Mouse (Mus musculus) intestine, embryonic 16.5 days (tissue): Measurements from ENCODE around the gene Tmem170. TPM values are rescaled to one million over a fixed set of nuclear protein-coding genes. Genes with fewer than 3 reads are reported as not detected.

Experiments used
- ATAC-seq: fragments of 200-750 bp; cut with Nextera tagmentation; 2 replicates; pipeline ENCODE4 v1.8.0; 2017; ENCODE audit warnings: moderate TSS enrichment, moderate library complexity
- H3K27ac ChIP-seq: fragments of 300-500 bp; sonication (generic); 2 replicates; pipeline ENCODE4 v1.5.1; 2014; ENCODE audit warnings: mild to moderate bottlenecking, low read length
- H3K27me3 ChIP-seq: fragments of 300-500 bp; sonication (generic); replicated peaks from 2 replicates; pipeline ENCODE4 v1.6.1; 2014; ENCODE audit warnings: low read length, control low read depth, mixed read lengths; ENCODE audit not compliant: control insufficient read depth, insufficient read depth
- H3K36me3 ChIP-seq: fragments of 300-500 bp; sonication (generic); 2 replicates; pipeline ENCODE4 v1.6.1; 2014; ENCODE audit warnings: low read length, control low read depth; ENCODE audit not compliant: control insufficient read depth, insufficient read depth
- H3K4me1 ChIP-seq: fragments of 300-500 bp; sonication (generic); 2 replicates; pipeline ENCODE4 v1.6.1; 2014; ENCODE audit warnings: low read length, control low read depth, mixed read lengths; ENCODE audit not compliant: control insufficient read depth, insufficient read depth
- H3K4me2 ChIP-seq: fragments of 300-500 bp; sonication (generic); 2 replicates; pipeline ENCODE4 v1.6.1; 2014; ENCODE audit warnings: low read depth, low read length, control low read depth
- H3K4me3 ChIP-seq: fragments of 300-500 bp; sonication (generic); 2 replicates; pipeline ENCODE4 v1.5.1; 2014; ENCODE audit warnings: mild to moderate bottlenecking, low read length
- H3K9ac ChIP-seq: fragments of 300-500 bp; sonication (generic); 2 replicates; pipeline ENCODE4 v1.6.1; 2014; ENCODE audit warnings: low read depth, low read length
- H3K9me3 ChIP-seq: fragments of 300-500 bp; sonication (generic); 2 replicates; pipeline ENCODE4 v1.6.1; 2016; ENCODE audit warnings: low read length, control low read depth; ENCODE audit not compliant: control insufficient read depth
- WGBS: fragments of 180-500 bp; shearing (Covaris S2); extraction: QIAGEN DNeasy Blood & Tissue Kit; methylation state at CpG from one replicate; pipeline ENCODE4 v1.1.7; 2014; 5-methylcytosine and 5-hydroxymethylcytosine counted together
- polyA plus RNA-seq: library from polyadenylated mRNA; unstranded; fragments of >200 nt; fragmentation: Nextera tagmentation; extraction: Ambion mirVana; gene quantifications from 2 replicates; pipeline ENCODE4 v1.2.1, GENCODE M21; 2015

Tmem170 gene
- polyA plus RNA-seq, 1 experiment from 2014 or later = 14.9 TPM

GRCm38 (mm10) chr8:111905500-111906121, 29.1 kb upstream of the Tmem170 start:
- Histone ChIP-seq H3K36me3 (no peaks in the 10 kb centered on the region), H3K4me3 (no peak overlapping the region), H3K4me1 (peaks cover 6% of the 10 kb centered on the region), H3K9ac (no peak overlapping the region), H3K9me3 (no peaks in the 10 kb centered on the region), H3K27ac (peak overlapping the region; percentile 23; the same call in 1 of the 2 replicates), H3K4me2 (no peak overlapping the region), H3K27me3 (peaks cover 13% of the 10 kb centered on the region)
- 42% methylated on average over 8 of the region's 8 CpGs for WGBS
- peak; percentile 92 for ATAC-seq

GRCm38 (mm10) chr8:111902080-111902479, 25.5 kb upstream of the Tmem170 start:
- H3K36me3 ChIP-seq = no peaks in the 10 kb centered on the region
- no peak overlapping the region for H3K4me2 ChIP-seq
- no peaks in the 10 kb centered on the region for H3K4me1 ChIP-seq
- no peak overlapping the region for H3K9ac ChIP-seq
- H3K4me3 ChIP-seq = no peak overlapping the region
- no peaks in the 10 kb centered on the region for H3K27me3 ChIP-seq
- H3K9me3 ChIP-seq = no peaks in the 10 kb centered on the region
- no peak for ATAC-seq
- no peak overlapping the region for H3K27ac ChIP-seq
- 36% methylated on average over 5 of the region's 5 CpGs for WGBS

- no peak overlapping the region for H3K27ac ChIP-seq
- H3K27me3 ChIP-seq = no peaks in the 10 kb centered on the region
- H3K9me3 ChIP-seq = no peaks in the 10 kb centered on the region
- no peaks in the 10 kb centered on the region for H3K36me3 ChIP-seq
- no peak for ATAC-seq
- H3K4me1 ChIP-seq = no peaks in the 10 kb centered on the region
- WGBS = 40% methylated on average over 10 of the region's 10 CpGs
- H3K9ac ChIP-seq = no peak overlapping the region
- H3K4me2 ChIP-seq = no peak overlapping the region
- H3K4me3 ChIP-seq = no peak overlapping the region
These were observed 22.0 kb upstream of the Tmem170 start for GRCm38 (mm10) chr8:111898586-111898985.

- 85% methylated on average over 7 of the region's 7 CpGs for WGBS
- Histone ChIP-seq H3K27me3 (peaks cover 12% of the 10 kb centered on the region), H3K9me3 (no peaks in the 10 kb centered on the region), H3K36me3 (no peaks in the 10 kb centered on the region), H3K4me1 (peaks cover 7% of the 10 kb centered on the region), H3K27ac (no peak overlapping the region), H3K4me3 (no peak overlapping the region), H3K4me2 (no peak overlapping the region), H3K9ac (no peak overlapping the region)
- ATAC-seq = no peak
These were observed 18.4 kb upstream of the Tmem170 start for GRCm38 (mm10) chr8:111894955-111895354.

GRCm38 (mm10) chr8:111892615-111893014, 16.1 kb upstream of the Tmem170 start:
- Histone ChIP-seq H3K27me3 (peaks cover 21% of the 10 kb centered on the region), H3K27ac (no peak overlapping the region), H3K36me3 (no peaks in the 10 kb centered on the region), H3K9me3 (no peaks in the 10 kb centered on the region), H3K4me2 (no peak overlapping the region), H3K4me3 (no peak overlapping the region), H3K9ac (no peak overlapping the region), H3K4me1 (peaks cover 7% of the 10 kb centered on the region)
- 50% methylated on average over 5 of the region's 5 CpGs for WGBS
- ATAC-seq = no peak; the same call in 1 of the 2 replicates

GRCm38 (mm10) chr8:111891983-111892382, 15.4 kb upstream of the Tmem170 start:
- peak; percentile 70; the same call in 1 of the 2 replicates for ATAC-seq
- 19% methylated on average over 8 of the region's 8 CpGs for WGBS
- Histone ChIP-seq H3K27me3 (peaks cover 21% of the 10 kb centered on the region), H3K4me2 (0 out of 2 replicates have a peak overlapping the region, but pooled peaks have one; percentile 20), H3K9ac (no peak overlapping the region), H3K4me3 (no peak overlapping the region), H3K4me1 (peaks cover 7% of the 10 kb centered on the region), H3K9me3 (no peaks in the 10 kb centered on the region), H3K36me3 (no peaks in the 10 kb centered on the region), H3K27ac (no peak overlapping the region)

- Histone ChIP-seq H3K27me3 (peaks cover 21% of the 10 kb centered on the region), H3K9me3 (no peaks in the 10 kb centered on the region), H3K9ac (no peak overlapping the region), H3K4me1 (peaks cover 7% of the 10 kb centered on the region), H3K36me3 (no peaks in the 10 kb centered on the region), H3K4me2 (no peak overlapping the region), H3K27ac (no peak overlapping the region), H3K4me3 (no peak overlapping the region)
- WGBS = 63% methylated on average over 6 of the region's 6 CpGs
- no peak for ATAC-seq
These were observed 14.4 kb upstream of the Tmem170 start for GRCm38 (mm10) chr8:111890911-111891303.

- Histone ChIP-seq H3K9ac (no peak overlapping the region), H3K9me3 (no peaks in the 10 kb centered on the region), H3K4me1 (peaks cover 7% of the 10 kb centered on the region), H3K27me3 (peaks cover 21% of the 10 kb centered on the region), H3K36me3 (no peaks in the 10 kb centered on the region), H3K4me3 (peak overlapping the region; percentile 24; the same call in 1 of the 2 replicates), H3K4me2 (peak overlapping the region; percentile 43), H3K27ac (no peak overlapping the region)
- no peak for ATAC-seq
- 14% methylated on average over 86 of the region's 86 CpGs for WGBS
These were observed 13.7 kb upstream of the Tmem170 start for GRCm38 (mm10) chr8:111889931-111890910.

- 0 out of 2 replicates have a peak, but pooled peaks have one; percentile 19 for ATAC-seq
- WGBS = 36% methylated on average over 7 of the region's 7 CpGs
- peaks cover 21% of the 10 kb centered on the region for H3K27me3 ChIP-seq
- no peaks in the 10 kb centered on the region for H3K36me3 ChIP-seq
- H3K9ac ChIP-seq = no peak overlapping the region
- H3K9me3 ChIP-seq = no peaks in the 10 kb centered on the region
- no peak overlapping the region for H3K4me2 ChIP-seq
- H3K4me1 ChIP-seq = peaks cover 7% of the 10 kb centered on the region
- no peak overlapping the region for H3K4me3 ChIP-seq
- H3K27ac ChIP-seq = no peak overlapping the region
These were observed 11.6 kb upstream of the Tmem170 start for GRCm38 (mm10) chr8:111888091-111888650.
